Mouse (Mus musculus): ENCODE measurements at regions not wholly inside any gene's neighbourhood (a gene's known extent, or its start where the extent isn't known, plus 50 kb on each side); places are given as distances from the start of the nearest gene placed in this dataset.

DNA sequence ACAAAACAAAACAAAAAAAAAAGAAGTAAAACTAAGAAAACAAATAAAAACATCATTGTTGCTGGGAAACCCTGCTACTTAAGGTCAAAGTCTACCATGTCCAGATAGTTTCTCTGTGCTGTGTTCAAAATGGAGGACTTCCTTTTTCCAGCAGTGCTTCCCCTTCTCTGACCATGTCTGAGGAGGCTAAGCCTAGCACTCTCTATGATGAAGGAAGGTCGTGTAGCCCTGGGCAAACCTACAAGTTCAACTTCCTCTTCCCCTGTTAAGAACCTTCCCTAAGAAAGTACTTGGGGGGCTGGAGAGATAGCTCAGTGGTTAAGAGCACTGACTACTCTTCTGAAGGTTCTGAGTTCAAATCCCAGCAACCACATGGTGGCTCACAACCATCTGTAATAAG, 57.3 kb upstream of the Glrp1 start:
- H3K4me1 ChIP-seq (replicated peaks; ENCODE audit: control insufficient read depth, insufficient read depth, low read length): no peaks in the 10 kb centered on the region
- whole genome bisulfite sequencing: 85% methylated on average over 1 of the region's 1 CpGs
- H3K9me3 ChIP-seq (ENCODE audit: control insufficient read depth, low read length): no peaks in the 10 kb centered on the region
- H3K27ac ChIP-seq (ENCODE audit: low read depth, low read length): no peak overlapping the region
- H3K27me3 ChIP-seq (ENCODE audit: control insufficient read depth, insufficient read depth, low read length): no peaks in the 10 kb centered on the region
- H3K36me3 ChIP-seq (ENCODE audit: control insufficient read depth, insufficient read depth, low read length): no peaks in the 10 kb centered on the region
- no peak for DNase-seq (ENCODE audit: low spot score)
- H3K4me2 ChIP-seq (replicated peaks; ENCODE audit: low read depth, low read length): no peak overlapping the region
- no peak overlapping the region for H3K9ac ChIP-seq (ENCODE audit: low read depth, low read length)
- no peak overlapping the region for H3K4me3 ChIP-seq (ENCODE audit: low read depth, low read length)
- no peak for ATAC-seq (ENCODE audit: low FRiP score)

DNA sequence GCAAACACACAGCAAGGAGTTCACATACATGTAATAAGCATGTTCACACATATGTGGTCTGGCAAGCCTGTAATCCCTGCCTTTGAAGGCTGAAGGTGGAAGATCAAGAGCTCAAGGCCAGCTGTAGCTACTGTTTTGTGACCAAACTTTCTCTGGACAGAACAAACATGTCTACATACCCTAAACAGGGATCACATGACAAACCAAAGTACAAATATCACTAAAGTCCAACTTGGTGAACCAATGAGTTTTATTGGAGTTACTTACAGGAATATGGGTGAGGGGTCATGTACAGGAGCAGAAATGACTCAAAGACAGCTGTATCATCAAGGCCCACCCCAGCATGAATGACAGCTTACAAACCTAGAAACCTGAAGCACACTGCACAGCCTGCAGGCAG, 56.6 kb upstream of the Glrp1 start:
- H3K4me3 ChIP-seq (ENCODE audit: low read depth, low read length): no peak overlapping the region
- no peaks in the 10 kb centered on the region for H3K27me3 ChIP-seq (ENCODE audit: control insufficient read depth, insufficient read depth, low read length)
- H3K9me3 ChIP-seq (ENCODE audit: control insufficient read depth, low read length): no peaks in the 10 kb centered on the region
- no peak for ATAC-seq (ENCODE audit: low FRiP score)
- H3K9ac ChIP-seq (ENCODE audit: low read depth, low read length): no peak overlapping the region
- DNase-seq (ENCODE audit: low spot score): no peak
- H3K36me3 ChIP-seq (ENCODE audit: control insufficient read depth, insufficient read depth, low read length): no peaks in the 10 kb centered on the region
- H3K4me1 ChIP-seq (replicated peaks; ENCODE audit: control insufficient read depth, insufficient read depth, low read length): no peaks in the 10 kb centered on the region
- H3K4me2 ChIP-seq (replicated peaks; ENCODE audit: low read depth, low read length): no peak overlapping the region
- no peak overlapping the region for H3K27ac ChIP-seq (ENCODE audit: low read depth, low read length)

DNA sequence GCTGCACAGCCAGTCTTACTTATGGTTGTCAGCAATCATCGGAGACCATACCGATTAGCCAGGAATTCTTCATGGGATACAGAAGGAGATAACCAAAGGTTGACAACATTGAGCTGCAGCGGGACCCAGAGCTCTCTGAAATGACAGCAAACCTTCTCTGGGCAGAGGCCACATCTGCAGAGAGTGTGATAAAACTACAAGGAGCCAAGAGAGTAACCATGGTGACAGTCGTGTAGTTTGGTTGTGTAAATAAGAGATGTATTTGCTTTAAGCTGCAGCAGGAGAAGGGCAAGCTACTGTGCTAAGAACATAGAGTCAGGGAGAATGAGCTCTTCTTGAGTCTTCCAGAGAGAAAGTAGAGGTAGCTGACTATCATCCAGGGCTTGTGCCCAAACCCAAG, 55.0 kb upstream of the Glrp1 start:
- ATAC-seq (ENCODE audit: low FRiP score) (no peak), DNase-seq (ENCODE audit: low spot score) (no peak)
- no peak overlapping the region for H3K27ac ChIP-seq (ENCODE audit: low read depth, low read length)
- H3K4me1 ChIP-seq (replicated peaks; ENCODE audit: control insufficient read depth, insufficient read depth, low read length): no peaks in the 10 kb centered on the region
- 83% methylated on average over 4 of the region's 4 CpGs for WGBS
- H3K36me3 ChIP-seq (ENCODE audit: control insufficient read depth, insufficient read depth, low read length): no peaks in the 10 kb centered on the region
- no peak overlapping the region for H3K4me2 ChIP-seq (replicated peaks; ENCODE audit: low read depth, low read length)
- H3K9ac ChIP-seq (ENCODE audit: low read depth, low read length): no peak overlapping the region
- no peaks in the 10 kb centered on the region for H3K9me3 ChIP-seq (ENCODE audit: control insufficient read depth, low read length)
- H3K27me3 ChIP-seq (ENCODE audit: control insufficient read depth, insufficient read depth, low read length): no peaks in the 10 kb centered on the region
- H3K4me3 ChIP-seq (ENCODE audit: low read depth, low read length): no peak overlapping the region

DNA sequence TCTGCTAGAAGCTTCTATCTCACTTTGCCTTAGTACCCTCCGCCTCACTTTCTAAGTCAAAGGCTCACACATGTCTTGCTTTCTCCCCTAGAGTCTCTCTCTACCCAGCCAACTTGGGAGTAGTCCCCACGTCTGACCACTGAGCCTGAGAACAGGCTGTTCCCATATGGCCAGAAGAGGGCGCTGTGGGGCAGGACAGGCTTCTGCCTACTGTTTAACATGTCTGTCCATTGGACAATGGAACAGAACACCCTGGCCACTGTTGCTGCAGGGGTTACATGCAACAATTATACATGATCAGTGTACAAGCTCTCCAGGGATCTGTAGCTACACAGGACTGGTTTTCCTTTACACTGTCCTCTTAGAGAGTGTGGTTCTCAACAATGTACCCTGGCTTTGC, 52.5 kb upstream of the Glrp1 start:
- Histone ChIP-seq H3K4me3 (ENCODE audit: low read depth, low read length) (no peak overlapping the region), H3K36me3 (ENCODE audit: control insufficient read depth, insufficient read depth, low read length) (no peaks in the 10 kb centered on the region), H3K27ac (ENCODE audit: low read depth, low read length) (no peak overlapping the region), H3K9ac (ENCODE audit: low read depth, low read length) (no peak overlapping the region), H3K4me1 (replicated peaks; ENCODE audit: control insufficient read depth, insufficient read depth, low read length) (no peaks in the 10 kb centered on the region; the same call in 1 of the 2 replicates), H3K27me3 (ENCODE audit: control insufficient read depth, insufficient read depth, low read length) (no peaks in the 10 kb centered on the region), H3K4me2 (replicated peaks; ENCODE audit: low read depth, low read length) (no peak overlapping the region), H3K9me3 (ENCODE audit: control insufficient read depth, low read length) (no peaks in the 10 kb centered on the region)
- DNase-seq (ENCODE audit: low spot score): peak; percentile 90
- 29% methylated on average over 3 of the region's 3 CpGs for WGBS
- peak; percentile 49; the same call in 1 of the 2 replicates for ATAC-seq (ENCODE audit: low FRiP score)

DNA sequence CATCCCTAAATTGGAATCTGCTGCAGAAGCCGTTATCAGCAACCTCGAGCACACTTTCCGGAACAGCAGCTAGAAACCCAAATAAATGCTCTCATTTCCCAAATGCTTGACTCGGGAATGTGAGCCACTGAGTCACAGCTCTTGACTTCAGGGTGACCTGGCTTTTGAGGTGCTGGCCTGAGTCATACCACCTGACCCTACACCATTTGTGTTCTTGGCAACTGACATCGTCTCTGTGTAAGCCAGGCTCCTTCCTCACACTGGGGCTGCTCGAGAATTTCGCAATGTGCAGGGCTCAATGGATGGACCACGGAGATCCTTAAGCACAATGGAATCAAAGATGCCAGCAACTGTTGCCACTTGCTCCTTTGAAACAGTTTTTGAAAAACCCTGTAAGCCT, 50.9 kb upstream of the Glrp1 start:
- ATAC-seq (ENCODE audit: low FRiP score) (no peak), DNase-seq (ENCODE audit: low spot score) (no peak)
- Histone ChIP-seq H3K4me1 (replicated peaks; ENCODE audit: control insufficient read depth, insufficient read depth, low read length) (no peaks in the 10 kb centered on the region; the same call in 1 of the 2 replicates), H3K9ac (ENCODE audit: low read depth, low read length) (no peak overlapping the region), H3K4me3 (ENCODE audit: low read depth, low read length) (no peak overlapping the region), H3K4me2 (replicated peaks; ENCODE audit: low read depth, low read length) (no peak overlapping the region), H3K9me3 (ENCODE audit: control insufficient read depth, low read length) (no peaks in the 10 kb centered on the region), H3K27ac (ENCODE audit: low read depth, low read length) (no peak overlapping the region), H3K36me3 (ENCODE audit: control insufficient read depth, insufficient read depth, low read length) (no peaks in the 10 kb centered on the region), H3K27me3 (ENCODE audit: control insufficient read depth, insufficient read depth, low read length) (no peaks in the 10 kb centered on the region)
- WGBS: 69% methylated on average over 8 of the region's 8 CpGs

Data from hindbrain, embryonic 11.5 days (tissue).